Comparison of ENCODE assay signal across 8 mouse cellular contexts in the genomic region with DNA sequence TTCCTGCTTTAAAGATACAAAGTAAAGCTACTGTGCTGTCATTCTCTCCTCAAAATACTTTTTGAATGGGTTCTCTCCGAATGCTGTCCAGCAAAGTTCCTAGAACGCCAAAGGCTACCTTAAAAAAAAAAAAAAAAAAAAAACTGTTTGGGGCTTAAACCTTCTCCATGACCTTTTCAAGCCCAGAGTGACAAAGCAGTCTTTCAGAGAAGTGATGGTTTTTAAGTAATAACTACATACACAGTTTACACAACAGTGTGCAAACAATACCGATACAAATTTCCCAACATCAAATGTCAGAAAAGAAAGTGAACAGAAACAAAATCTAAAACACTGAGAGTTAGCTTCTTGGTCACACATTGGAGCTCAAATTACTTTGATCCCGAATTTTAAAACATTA. TPM values are rescaled to one million over a fixed set of nuclear protein-coding genes. Genes with fewer than 3 reads are reported as not detected.
DNase-seq lines count a peak whose midpoint lies in the region; ATAC-seq lines count a peak whose summit lies in the region.

No protein-coding gene starts in this region.

- H3K27me3 ChIP-seq in kidney, embryonic 14.5 days (ENCODE audit: control insufficient read depth, insufficient read depth, low read length): no peaks in the 10 kb centered on the region
- H3K27me3 ChIP-seq in embryonic facial prominence, embryonic 12.5 days: no peaks in the 10 kb centered on the region
- no peaks in the 10 kb centered on the region for H3K27me3 ChIP-seq in intestine, embryonic 14.5 days (replicated peaks; ENCODE audit: control insufficient read depth, insufficient read depth, low read length)
- H3K27me3 ChIP-seq in midbrain, embryonic 15.5 days (replicated peaks): no peaks in the 10 kb centered on the region

- 55% methylated on average over 4 of the region's 4 CpGs for WGBS in kidney, embryonic 14.5 days
- 40% methylated on average over 4 of the region's 4 CpGs for WGBS in embryonic facial prominence, embryonic 12.5 days
- 41% methylated on average over 4 of the region's 4 CpGs for WGBS in intestine, embryonic 14.5 days
- WGBS in midbrain, embryonic 15.5 days: 60% methylated on average over 4 of the region's 4 CpGs

- H3K9me3 ChIP-seq in kidney, embryonic 14.5 days (ENCODE audit: control insufficient read depth, low read length): no peaks in the 10 kb centered on the region
- H3K9me3 ChIP-seq in embryonic facial prominence, embryonic 12.5 days: no peaks in the 10 kb centered on the region
- no peaks in the 10 kb centered on the region for H3K9me3 ChIP-seq in intestine, embryonic 14.5 days (ENCODE audit: control insufficient read depth, low read length)
- no peaks in the 10 kb centered on the region for H3K9me3 ChIP-seq in midbrain, embryonic 15.5 days

- H3K27ac ChIP-seq in kidney, embryonic 14.5 days (ENCODE audit: low read depth, low read length): no peak overlapping the region
- H3K27ac ChIP-seq in embryonic facial prominence, embryonic 12.5 days: no peak overlapping the region
- H3K27ac ChIP-seq in intestine, embryonic 14.5 days (ENCODE audit: low read depth): no peak overlapping the region; the same call in 1 of the 2 replicates
- H3K27ac ChIP-seq in midbrain, embryonic 15.5 days: peak overlapping the region; percentile 97; the same call in 1 of the 2 replicates

- no peak for ATAC-seq in kidney, embryonic 14.5 days (ENCODE audit: low FRiP score, low TSS enrichment)
- ATAC-seq in embryonic facial prominence, embryonic 12.5 days (ENCODE audit: insufficient number of reproducible peaks, insufficient read depth, low FRiP score, low TSS enrichment): no peak
- no peak for ATAC-seq in intestine, embryonic 14.5 days (replicated peaks; ENCODE audit: low FRiP score, low TSS enrichment, low read depth)
- no peak for ATAC-seq in midbrain, embryonic 15.5 days (replicated peaks)
- no peak for ATAC-seq in monocyte, adult 5-6 weeks (replicated peaks; ENCODE audit: insufficient number of reproducible peaks, low FRiP score, low TSS enrichment, poor library complexity, severe bottlenecking)

- H3K9ac ChIP-seq in kidney, embryonic 14.5 days (ENCODE audit: low read depth, low read length): no peak overlapping the region; the same call in 1 of the 2 replicates
- no peak overlapping the region for H3K9ac ChIP-seq in embryonic facial prominence, embryonic 12.5 days
- H3K9ac ChIP-seq in intestine, embryonic 14.5 days (ENCODE audit: low read length): peak overlapping the region; percentile 72; the same call in 1 of the 2 replicates
- H3K9ac ChIP-seq in midbrain, embryonic 15.5 days: peak overlapping the region; percentile 95; the same call in 1 of the 2 replicates

- peak overlapping the region; percentile 63 for H3K4me3 ChIP-seq in kidney, embryonic 14.5 days (ENCODE audit: low read length)
- peak overlapping the region; percentile 59; the same call in 1 of the 2 replicates for H3K4me3 ChIP-seq in embryonic facial prominence, embryonic 12.5 days
- peak overlapping the region; percentile 57 for H3K4me3 ChIP-seq in intestine, embryonic 14.5 days (ENCODE audit: low read depth, low read length)
- peak overlapping the region; percentile 56 for H3K4me3 ChIP-seq in midbrain, embryonic 15.5 days

- no peak for DNase-seq in kidney, postnatal 36 days
- DNase-seq in intestine, embryonic 14.5 days (ENCODE audit: low spot score): no peak
- DNase-seq in B cell, adult 2 months: no peak
- DNase-seq in layer of hippocampus, postnatal 10 days (ENCODE audit: low spot score in 2 of 2): no peak

- 0 out of 2 replicates have a peak, but pooled peaks cover 4% of the 10 kb centered on the region for H3K36me3 ChIP-seq in kidney, embryonic 14.5 days (ENCODE audit: control insufficient read depth, insufficient read depth, low read length)
- peaks cover 5% of the 10 kb centered on the region; the same call in 1 of the 2 replicates for H3K36me3 ChIP-seq in embryonic facial prominence, embryonic 12.5 days
- no peaks in the 10 kb centered on the region; the same call in 1 of the 2 replicates for H3K36me3 ChIP-seq in intestine, embryonic 14.5 days (ENCODE audit: control insufficient read depth, insufficient read depth, low read length)
- H3K36me3 ChIP-seq in midbrain, embryonic 15.5 days (replicated peaks): peaks cover 2% of the 10 kb centered on the region; the same call in 1 of the 2 replicates

- H3K4me1 ChIP-seq in kidney, embryonic 14.5 days (ENCODE audit: control insufficient read depth, insufficient read depth, low read length): peaks cover 3% of the 10 kb centered on the region; the same call in 1 of the 2 replicates
- peaks cover 3% of the 10 kb centered on the region; the same call in 1 of the 2 replicates for H3K4me1 ChIP-seq in embryonic facial prominence, embryonic 12.5 days
- 0 out of 2 replicates have a peak, but pooled peaks cover 5% of the 10 kb centered on the region for H3K4me1 ChIP-seq in intestine, embryonic 14.5 days (replicated peaks; ENCODE audit: control insufficient read depth, insufficient read depth, low read length)
- peaks cover 12% of the 10 kb centered on the region for H3K4me1 ChIP-seq in midbrain, embryonic 15.5 days

- peak overlapping the region; percentile 71 for H3K4me2 ChIP-seq in kidney, embryonic 14.5 days (replicated peaks; ENCODE audit: low read depth, low read length)
- peak overlapping the region; percentile 62 for H3K4me2 ChIP-seq in embryonic facial prominence, embryonic 12.5 days (replicated peaks)
- H3K4me2 ChIP-seq in intestine, embryonic 14.5 days (ENCODE audit: low read length): peak overlapping the region; percentile 58
- peak overlapping the region; percentile 73 for H3K4me2 ChIP-seq in midbrain, embryonic 15.5 days

RNA-seq across cellular contexts. Expression of a gene that starts 1.3 kb away (rescaled TPM):
- 39.1 and 47.0 TPM in 2 replicates for polyA plus RNA-seq in kidney, embryonic 14.5 days (2014; fragmentation: Nextera tagmentation; extraction: Ambion mirVana)
- polyA plus RNA-seq in embryonic facial prominence, embryonic 12.5 days (2016; fragmentation: Nextera tagmentation; extraction: Ambion mirVana): 41.4 and 47.1 TPM in 2 replicates
- polyA plus RNA-seq in intestine, embryonic 14.5 days (2014; fragmentation: Nextera tagmentation; extraction: Ambion mirVana): 45.8 and 53.0 TPM in 2 replicates
- polyA plus RNA-seq in midbrain, embryonic 15.5 days (2015; fragmentation: Nextera tagmentation; extraction: Ambion mirVana): 32.6 and 35.7 TPM in 2 replicates
- total RNA-seq in monocyte, adult 5-6 weeks (2017): 121 to 154 TPM (median 127 TPM) in 3 replicates
- 10 to 100 TPM; 29.3 to 29.5 TPM for total RNA-seq in layer of hippocampus, postnatal 10 days (2021)

RNA-seq across cellular contexts. Expression of a gene that starts 55.8 kb away (rescaled TPM):
- 33.4 and 62.8 TPM in 2 replicates for polyA plus RNA-seq in kidney, embryonic 14.5 days (2014; fragmentation: Nextera tagmentation; extraction: Ambion mirVana)
- polyA plus RNA-seq in embryonic facial prominence, embryonic 12.5 days (2016; fragmentation: Nextera tagmentation; extraction: Ambion mirVana): 54.4 and 55.4 TPM in 2 replicates
- 43.7 and 49.6 TPM in 2 replicates for polyA plus RNA-seq in intestine, embryonic 14.5 days (2014; fragmentation: Nextera tagmentation; extraction: Ambion mirVana)
- polyA plus RNA-seq in midbrain, embryonic 15.5 days (2015; fragmentation: Nextera tagmentation; extraction: Ambion mirVana): 33.8 and 40.0 TPM in 2 replicates
- 57.2 to 80.3 TPM (median 67.0 TPM) in 3 replicates for total RNA-seq in monocyte, adult 5-6 weeks (2017)
- total RNA-seq in layer of hippocampus, postnatal 10 days (2021): 10 to 100 TPM; 38.2 to 42.5 TPM

Comparison
In these comparisons a context has a peak if more than half of its experiments do, and no peak if none do; other contexts are left out.
1. H3K9ac ChIP-seq: peak in intestine, embryonic 14.5 days (single experiment) and midbrain, embryonic 15.5 days (single experiment); none in kidney, embryonic 14.5 days (single experiment) and embryonic facial prominence, embryonic 12.5 days (single experiment).
2. Peak in every context shown above with its lines, with median percentiles within 50 percentile points of each other: H3K4me2 ChIP-seq and H3K4me3 ChIP-seq.